Mouse (Mus musculus): Measurements from ENCODE around the gene Slc35f3.

DNA sequence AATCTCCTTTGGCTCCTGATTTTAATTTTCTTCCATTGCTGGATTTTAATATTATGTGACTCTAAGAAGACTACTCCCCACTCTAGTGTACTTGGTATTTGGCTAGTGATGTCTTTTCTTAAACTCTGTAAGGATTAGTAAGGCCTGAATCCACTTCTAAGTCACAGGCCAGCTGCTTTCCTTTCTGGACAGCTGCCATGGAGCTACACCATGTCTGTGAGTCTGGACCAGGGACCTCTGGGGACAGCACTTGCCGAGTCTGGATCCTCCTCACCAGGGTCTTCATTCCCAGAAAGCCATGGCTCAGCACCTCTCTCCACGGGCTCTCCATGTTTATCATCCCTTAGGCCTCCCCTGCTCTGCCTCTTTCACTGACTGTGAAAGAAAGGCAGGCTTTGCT is 81.8 kb downstream of the Slc35f3 start:
- TF ChIP-seq SMC3 (IDR thresholded peaks at IDR 0.05; ENCODE audit: low read depth, low read length) (no peak), POLR2AphosphoS2 (IDR thresholded peaks at IDR 0.05; ENCODE audit: low read length) (no peak), MAZ (IDR thresholded peaks at IDR 0.05; ENCODE audit: low read depth, low read length) (no peak), EP300 (IDR thresholded peaks at IDR 0.05; ENCODE audit: low read depth in 1 of 2, low read length in 2 of 2) (no peak), CHD2 (IDR thresholded peaks at IDR 0.05; ENCODE audit: low read length) (no peak), GABPA (IDR thresholded peaks at IDR 0.05; ENCODE audit: low read depth, low read length) (no peak), GATA1 (IDR thresholded peaks at IDR 0.05; ENCODE audit: low read depth, low read length) (no peak), JUND (IDR thresholded peaks at IDR 0.05; ENCODE audit: low read depth, low read length) (no peak), CTCF (IDR thresholded peaks at IDR 0.05 in 2 of 3, conservative IDR thresholded peaks at IDR 0.05 in 1 of 3; ENCODE audit: control insufficient read depth in 1 of 3, insufficient read depth in 1 of 3, low read depth in 2 of 3, low read length in 3 of 3, poor library complexity in 1 of 3, severe bottlenecking in 1 of 3) (no peak)

All from MEL (cell line).